Mouse (Mus musculus) small intestine, adult 10 weeks (tissue): Measurements from ENCODE around the gene Mafg. TPM values are rescaled to one million over a fixed set of nuclear protein-coding genes. Genes with fewer than 3 reads are reported as not detected.

Experiments used
- polyA plus RNA-seq: library from polyadenylated mRNA; stranded (reverse); fragments of 350-450 nt; fragmentation: Illumina TruSeq; extraction: RNeasy Lipid Tissue Mini Kit (QIAGEN cat#74804); gene quantifications from one replicate; pipeline ENCODE4 v1.2.3, GENCODE M21; 2014; ENCODE audit warnings: low replicate concordance

Mafg gene
- polyA plus RNA-seq, result 10.0 TPM

DNA sequence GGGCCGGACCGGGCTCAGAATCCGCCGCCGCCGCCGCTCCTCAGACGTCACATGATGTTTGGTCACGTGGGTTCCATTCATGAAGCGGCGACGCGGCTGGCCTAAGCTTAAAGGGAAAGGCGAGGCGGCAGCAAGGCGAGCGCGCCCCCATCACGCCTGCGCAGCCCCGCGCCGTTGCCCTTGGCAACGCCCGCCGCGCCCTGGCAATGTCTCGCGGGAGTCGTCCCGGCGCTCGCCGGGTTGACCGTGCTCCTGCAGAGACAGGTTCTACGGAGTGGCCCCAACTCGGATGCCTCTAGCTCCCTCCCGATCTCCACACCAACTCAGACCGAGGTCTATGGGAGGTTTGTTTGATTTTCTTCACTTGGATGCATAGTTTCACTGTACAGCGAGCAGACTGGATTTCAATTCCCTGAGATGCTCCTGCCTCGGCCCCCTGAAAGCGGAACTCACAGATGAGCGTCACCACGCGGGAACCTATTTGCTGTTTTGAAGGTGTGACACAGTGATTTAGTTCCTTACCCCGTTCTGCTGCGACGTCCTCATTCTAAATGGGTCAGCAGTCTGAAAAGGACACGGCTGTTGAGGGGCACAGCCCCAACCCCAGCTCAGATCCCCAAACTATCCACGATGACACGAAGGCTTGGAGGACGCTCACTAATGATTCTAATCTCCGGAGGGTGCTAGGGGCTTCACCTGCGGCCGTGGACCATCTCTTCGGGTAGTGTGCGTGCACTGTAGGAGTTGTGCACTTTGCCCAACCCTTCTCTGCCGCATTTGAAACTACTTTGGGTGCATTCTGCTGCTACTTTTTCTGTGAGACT lies at the start of gene Mafg:
Gene Mafg, minus strand, starts transcription at position 81 of the 824 bp plus-strand sequence.

DNA sequence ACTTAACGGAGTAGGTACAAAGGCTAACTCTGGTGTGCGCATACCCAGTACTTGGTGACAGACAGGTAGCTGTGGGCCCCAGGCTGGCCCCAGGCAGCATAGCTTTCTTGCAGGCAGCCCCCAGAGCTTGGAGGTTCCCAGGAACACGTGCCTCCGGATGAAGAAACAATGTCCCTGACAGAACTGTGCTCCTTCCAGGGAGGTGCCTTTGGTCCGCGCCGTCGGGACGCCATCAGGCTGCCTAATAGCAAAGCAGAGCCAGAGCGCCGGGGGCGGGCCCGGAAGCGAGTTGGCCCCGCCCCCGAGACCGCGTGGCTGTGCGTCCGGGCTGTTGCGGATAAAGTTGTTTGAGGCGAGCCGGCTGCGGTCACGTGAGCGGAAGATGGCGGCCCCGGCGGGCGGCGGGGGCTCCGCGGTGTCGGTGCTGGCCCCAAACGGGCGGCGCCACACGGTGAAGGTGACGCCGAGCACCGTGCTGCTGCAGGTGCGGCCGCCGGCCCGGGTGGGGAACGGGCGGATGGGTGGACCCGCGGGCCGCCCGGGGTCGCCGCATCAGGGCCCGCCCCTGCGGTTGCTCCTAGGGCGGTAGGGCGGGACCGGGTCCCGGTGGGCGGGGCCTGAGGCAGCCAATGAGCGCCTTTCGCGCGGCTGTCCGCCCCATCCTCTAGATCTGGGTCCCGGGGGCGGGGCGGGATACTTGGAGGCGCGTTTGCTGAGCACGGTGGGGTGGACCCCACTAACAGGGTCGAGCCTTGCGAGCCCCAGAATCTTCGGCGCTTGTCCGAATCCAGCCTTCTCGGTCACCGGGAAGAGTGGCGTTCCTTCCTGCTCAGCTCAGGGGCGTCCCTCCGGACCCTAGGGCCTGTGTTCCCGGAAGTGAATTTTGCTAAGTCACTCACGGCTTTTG lies 39.5 kb upstream of the Mafg start, which contains the start of gene Aspscr1:
Gene Aspscr1, plus strand, starts transcription at position 287 of the 907 bp plus-strand sequence.

DNA sequence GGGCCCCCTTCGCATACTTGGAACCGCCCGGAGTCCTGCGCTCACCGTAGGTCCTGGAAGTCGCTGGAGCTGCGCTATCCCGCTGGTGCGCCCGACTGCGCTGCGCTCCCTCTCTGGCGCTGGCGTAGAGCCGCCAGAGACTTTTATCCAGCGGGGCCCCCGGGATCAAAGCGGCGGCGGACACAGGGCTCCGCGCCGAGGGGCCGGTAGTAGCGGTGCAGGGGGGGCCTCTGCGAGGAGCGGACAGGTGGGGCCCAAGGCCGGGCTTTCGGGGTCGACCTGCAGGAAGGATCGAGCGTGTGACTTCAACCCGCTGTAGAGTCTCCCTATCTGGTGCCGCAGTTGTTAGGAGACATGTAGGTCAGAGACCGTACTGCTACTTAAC lies 27.7 kb upstream of the Mafg start, which contains the start of gene Notum:
Gene Notum, minus strand, starts transcription at position 100 of the 385 bp plus-strand sequence.

DNA sequence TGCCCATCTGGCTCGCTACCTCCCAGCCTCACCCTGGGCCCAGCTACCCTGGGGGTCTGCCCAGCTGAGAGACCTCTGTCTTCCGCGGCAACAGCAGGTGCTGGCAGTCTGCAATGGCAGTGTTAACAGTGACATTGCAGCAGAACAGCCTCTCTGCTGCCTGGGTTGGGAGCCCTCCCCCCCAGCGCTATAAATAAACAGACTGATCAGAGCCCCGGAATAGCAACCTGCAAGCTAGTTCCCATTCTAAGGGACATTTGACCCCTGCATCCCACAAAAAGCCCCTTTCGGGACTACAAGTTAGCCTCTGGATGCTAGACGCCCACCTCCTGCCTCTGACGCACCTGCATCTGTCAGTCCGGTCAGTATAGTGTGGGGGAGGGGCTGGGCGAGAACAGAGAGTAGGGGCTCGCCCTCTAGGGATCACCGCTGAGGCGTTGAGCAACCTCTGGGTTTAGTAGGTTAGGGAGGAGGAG lies 14.6 kb upstream of the Mafg start, which contains the start of gene Myadml2:
Gene Myadml2, minus strand, starts transcription at position 158 of the 476 bp plus-strand sequence.

DNA sequence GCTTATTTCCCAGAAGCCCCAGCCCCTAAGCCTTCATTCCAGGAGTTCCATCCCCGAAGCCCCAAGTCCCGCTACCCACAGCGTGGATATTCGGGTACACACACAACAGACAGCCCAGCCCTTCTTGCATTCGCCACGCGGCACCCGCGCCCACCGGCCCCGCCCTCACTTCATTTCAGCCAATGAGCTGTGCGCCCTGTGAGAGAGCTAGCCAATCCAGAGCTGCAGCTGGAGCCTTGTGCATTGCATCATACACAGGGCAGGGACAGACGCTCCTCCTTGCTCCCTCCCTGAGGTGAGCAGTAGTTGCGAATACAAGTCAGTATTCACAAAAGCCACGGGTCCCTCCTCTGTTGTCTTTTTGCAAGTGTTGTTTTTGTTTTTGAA lies 10.2 kb upstream of the Mafg start, which contains the start of gene Pycr1:
Gene Pycr1, minus strand, starts transcription at position 169 of the 387 bp plus-strand sequence.

DNA sequence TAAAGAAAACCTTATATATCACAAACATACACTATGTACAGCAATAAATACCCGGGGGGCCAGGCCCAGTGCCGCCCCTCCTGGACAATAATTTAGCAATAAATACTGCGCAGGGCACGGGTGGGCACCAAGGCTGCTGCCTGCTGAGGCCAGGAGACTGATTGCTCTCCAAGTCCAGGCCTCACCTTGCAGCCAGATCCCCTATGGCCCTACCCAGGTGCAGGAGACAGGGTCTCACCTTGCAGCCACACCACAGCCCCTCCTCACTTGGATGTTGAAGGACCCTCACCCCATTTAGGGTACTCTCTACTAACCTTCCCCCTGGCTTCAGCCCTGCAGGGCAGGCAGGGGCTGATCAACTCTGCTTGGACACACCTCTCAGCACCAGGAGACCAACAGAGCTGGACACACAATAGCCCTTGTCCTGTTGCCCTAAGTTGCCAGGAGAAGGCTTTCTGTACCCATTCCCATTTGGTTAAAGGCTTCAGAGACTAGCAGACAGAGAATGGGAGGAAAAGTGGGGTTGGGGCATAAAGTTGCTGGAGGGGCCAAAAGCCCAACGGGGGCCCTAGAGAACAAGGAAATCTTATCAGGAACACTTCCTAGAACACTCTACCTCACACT lies 8.1 kb downstream of the Mafg start, which contains the start of gene Sirt7:
Gene Sirt7, minus strand, starts transcription at position 89 of the 624 bp plus-strand sequence.

DNA sequence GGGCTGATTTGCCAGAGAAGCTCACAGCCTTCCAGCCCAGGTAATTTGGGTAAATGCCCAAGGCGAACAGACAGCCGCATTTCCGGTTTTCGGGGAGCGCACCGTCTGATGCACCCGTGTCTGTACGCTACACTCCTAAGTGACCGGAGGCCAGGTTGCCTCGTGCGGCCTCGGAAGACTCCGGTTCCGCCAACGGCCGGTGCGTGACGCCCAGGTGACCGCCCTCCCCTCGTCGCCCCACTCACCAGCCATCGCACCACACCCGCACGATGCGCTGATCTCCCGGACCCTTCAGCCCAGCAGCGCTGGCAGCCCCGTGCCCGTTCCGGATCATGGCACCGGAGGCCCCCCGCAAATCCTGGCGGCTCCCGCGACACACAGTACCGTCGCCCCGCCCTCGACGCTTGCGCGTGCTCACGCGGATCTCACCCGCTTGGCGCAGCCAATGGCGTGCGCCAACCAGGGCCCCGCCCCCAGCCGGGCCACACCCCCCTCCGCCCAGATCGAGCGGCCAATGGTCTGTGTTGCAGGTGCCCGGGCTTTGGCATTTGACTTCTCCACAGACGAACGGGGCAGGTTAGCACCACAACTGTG lies 15.8 kb downstream of the Mafg start, which contains the start of gene Pcyt2:
Gene Pcyt2, minus strand, starts transcription at position 418 of the 594 bp plus-strand sequence.

DNA sequence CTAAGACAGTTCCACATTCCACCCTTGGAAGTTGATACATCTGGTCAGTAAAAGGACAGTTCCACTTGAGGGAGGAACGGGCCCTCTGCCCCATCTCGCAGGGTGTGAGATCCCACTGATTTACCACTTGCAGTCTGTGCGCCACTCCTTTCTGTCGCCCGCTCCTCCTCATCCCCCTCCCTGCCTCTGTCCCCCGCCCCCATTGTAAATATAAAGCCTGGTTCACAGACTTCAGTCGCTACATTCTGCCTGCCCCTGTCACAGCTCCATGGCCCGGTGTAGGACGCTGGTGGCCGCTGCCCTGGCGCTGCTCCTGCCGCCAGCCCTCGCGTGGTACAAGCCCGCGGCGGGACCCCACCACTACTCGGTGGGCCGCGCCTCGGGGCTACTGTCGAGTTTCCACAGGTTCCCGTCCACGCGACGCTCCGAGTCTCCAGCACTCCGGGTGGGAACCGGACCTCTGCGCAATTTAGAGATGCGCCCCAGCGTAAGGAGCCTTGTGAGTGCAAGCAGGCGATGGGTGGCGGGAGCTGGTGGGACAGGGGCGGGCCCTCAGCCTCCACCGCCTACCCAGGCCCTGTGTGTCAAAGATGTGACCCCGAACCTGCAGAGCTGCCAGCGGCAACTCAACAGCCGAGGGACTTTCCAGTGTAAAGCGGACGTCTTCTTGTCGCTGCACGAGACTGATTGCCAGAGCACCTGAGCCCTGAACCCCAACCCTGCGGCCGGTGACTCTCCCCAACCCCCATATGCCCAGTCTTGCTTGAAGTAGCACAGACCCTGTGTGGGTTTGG lies 25.0 kb downstream of the Mafg start, which contains the start of gene Npb:
Gene Npb, plus strand, starts transcription at position 237 of the 794 bp plus-strand sequence.

GRCm38 (mm10) chr11:120598283-120598989 lies 35.0 kb downstream of the Mafg start, which contains the start of the genes Alyref and Anapc11:
Alyref (minus strand) TSS chr11:120598365.
Anapc11 (plus strand) TSS chr11:120598421.

GRCm38 (mm10) chr11:120581490-120582267 lies 51.7 kb downstream of the Mafg start, which contains the start of gene Arhgdia:
Arhgdia (minus strand) TSS chr11:120581624.

Other genes with a start within 250 kb of the Mafg start
- 10.0 TPM for gene Nploc4, start 195.9 kb downstream of the Mafg start, polyA plus RNA-seq
- gene Tspan10, start 191.0 kb downstream of the Mafg start, polyA plus RNA-seq, result not detected
- not detected for gene Pde6g, start 180.1 kb downstream of the Mafg start, polyA plus RNA-seq
- not detected for gene Oxld1, start 175.5 kb downstream of the Mafg start, polyA plus RNA-seq
- 6.7 TPM for gene Ccdc137, start 175.5 kb downstream of the Mafg start, polyA plus RNA-seq
- 5.3 TPM for gene Arl16, start 166.0 kb downstream of the Mafg start, polyA plus RNA-seq
- 1.6 TPM for gene Mrpl12, start 149.0 kb downstream of the Mafg start, polyA plus RNA-seq
- 1.6 TPM for gene Slc25a10, start 141.8 kb downstream of the Mafg start, polyA plus RNA-seq
- not detected for gene Gcgr, start 102.9 kb downstream of the Mafg start, polyA plus RNA-seq
- not detected for gene Mcrip1, start 83.9 kb downstream of the Mafg start, polyA plus RNA-seq
- gene Ppp1r27, start 82.5 kb downstream of the Mafg start, polyA plus RNA-seq, result not detected
- gene P4hb, start 60.3 kb downstream of the Mafg start, polyA plus RNA-seq, result 728 TPM
- gene Arhgdia, start 52.0 kb downstream of the Mafg start, polyA plus RNA-seq, result 24.2 TPM
- gene Alyref, start 35.2 kb downstream of the Mafg start, polyA plus RNA-seq, result 18.5 TPM
- gene Anapc11, start 35.2 kb downstream of the Mafg start, polyA plus RNA-seq, result 8.2 TPM
- gene Npb, start 25.1 kb downstream of the Mafg start, polyA plus RNA-seq, result not detected
- gene Pcyt2, start 15.7 kb downstream of the Mafg start, polyA plus RNA-seq, result 28.6 TPM
- 9.2 TPM for gene Sirt7, start 8.4 kb downstream of the Mafg start, polyA plus RNA-seq
- 1.4 TPM for gene Pycr1, start 10.2 kb upstream of the Mafg start, polyA plus RNA-seq
- not detected for gene Myadml2, start 14.6 kb upstream of the Mafg start, polyA plus RNA-seq
- gene Notum, start 27.6 kb upstream of the Mafg start, polyA plus RNA-seq, result not detected
- gene Aspscr1, start 39.4 kb upstream of the Mafg start, polyA plus RNA-seq, result 3.6 TPM
- not detected for gene Cenpx, start 80.1 kb upstream of the Mafg start, polyA plus RNA-seq
- gene Lrrc45, start 80.3 kb upstream of the Mafg start, polyA plus RNA-seq, result 0.33 TPM
- not detected for gene Rac3, start 87.9 kb upstream of the Mafg start, polyA plus RNA-seq
- gene Dcxr, start 93.7 kb upstream of the Mafg start, polyA plus RNA-seq, result not detected
- not detected for gene Cbr2, start 98.5 kb upstream of the Mafg start, polyA plus RNA-seq
- not detected for gene Hmga1b, start 129.2 kb upstream of the Mafg start, polyA plus RNA-seq
- gene Rfng, start 150.6 kb upstream of the Mafg start, polyA plus RNA-seq, result not detected
- 4.1 TPM for gene Gps1, start 150.7 kb upstream of the Mafg start, polyA plus RNA-seq
- 2.2 TPM for gene Dus1l, start 162.8 kb upstream of the Mafg start, polyA plus RNA-seq
- gene Fasn, start 190.9 kb upstream of the Mafg start, polyA plus RNA-seq, result 1.3 TPM